Mouse (Mus musculus) liver, embryonic 14.5 days (tissue): Measurements from ENCODE around the gene Rapgef1. TPM values are rescaled to one million over a fixed set of nuclear protein-coding genes. Genes with fewer than 3 reads are reported as not detected.

ENCODE experiments used
- ATAC-seq: fragments of 200-750 bp; cut with Nextera tagmentation; 2 replicates; pipeline ENCODE4 v1.8.0; 2017; ENCODE audit warnings: moderate number of reproducible peaks, mild to moderate bottlenecking, moderate library complexity; ENCODE audit not compliant: insufficient read depth
- DNase-seq, 3 experiments: peaks; one replicate each; pipeline ENCODE4 v3.0.0-alpha.2; 2012 to 2013; ENCODE audit warnings: low read depth in 3 of 3, low spot score in 3 of 3
- H3K27ac ChIP-seq: fragments of 300-500 bp; sonication (generic); 2 replicates; pipeline ENCODE4 v1.5.1; 2014; ENCODE audit warnings: moderate library complexity, mild to moderate bottlenecking, control low read depth, inconsistent platforms
- H3K27me3 ChIP-seq: fragments of 300-500 bp; sonication (generic); 2 replicates; pipeline ENCODE4 v1.6.1; 2014; ENCODE audit warnings: mild to moderate bottlenecking, low read length, moderate library complexity; ENCODE audit not compliant: control insufficient read depth, insufficient read depth
- H3K36me3 ChIP-seq: fragments of 300-500 bp; sonication (generic); replicated peaks from 2 replicates; pipeline ENCODE4 v1.6.1; 2014; ENCODE audit warnings: low read depth; ENCODE audit not compliant: control insufficient read depth, insufficient read depth
- H3K4me1 ChIP-seq, 2 experiments: fragments of 200-500 bp in 1 of 2; fragments of 300-500 bp in 1 of 2; sonication (generic) in 1 of 2; replicated peaks; 2 replicates each; pipeline ENCODE4 v1.6.1; 2012 to 2014; ENCODE audit warnings: antibody characterized with exemption in 1 of 2, inconsistent platforms in 1 of 2, low read length in 1 of 2; ENCODE audit not compliant: control insufficient read depth in 2 of 2, insufficient read depth in 2 of 2
- H3K4me2 ChIP-seq: fragments of 300-500 bp; sonication (generic); 2 replicates; pipeline ENCODE4 v1.6.1; 2014; ENCODE audit warnings: low read depth, mild to moderate bottlenecking, control low read depth, moderate library complexity
- H3K4me3 ChIP-seq, 2 experiments: fragments of 200-500 bp in 1 of 2; fragments of 300-500 bp in 1 of 2; sonication (generic) in 1 of 2; 2 replicates each; pipeline ENCODE4 v1.5.1; 2012 to 2014; ENCODE audit warnings: low read depth in 2 of 2, low read length in 2 of 2, mild to moderate bottlenecking in 2 of 2, control low read depth in 1 of 2, inconsistent platforms in 1 of 2, moderate library complexity in 1 of 2; ENCODE audit not compliant: insufficient read depth in 1 of 2
- H3K9ac ChIP-seq: fragments of 300-500 bp; sonication (generic); replicated peaks from 2 replicates; pipeline ENCODE4 v1.6.1; 2014; ENCODE audit warnings: mild to moderate bottlenecking, control low read depth, moderate library complexity
- H3K9me3 ChIP-seq: fragments of 300-500 bp; sonication (generic); 2 replicates; pipeline ENCODE4 v1.6.1; 2016; ENCODE audit warnings: low read length, mixed read lengths; ENCODE audit not compliant: control insufficient read depth
- CTCF ChIP-seq: IDR thresholded peaks from 2 replicates; pipeline ENCODE4 v1.5.1; 2016; ENCODE audit warnings: antibody characterized with exemption, low read depth, control low read depth
- EP300 ChIP-seq: IDR thresholded peaks from 2 replicates; pipeline ENCODE4 v1.6.1; 2016; ENCODE audit warnings: antibody characterized with exemption, low read depth
- WGBS: fragments of 180-500 bp; shearing (Covaris S2); extraction: QIAGEN DNeasy Blood & Tissue Kit; methylation state at CpG from one replicate; pipeline ENCODE4 v1.1.7; 2014; ENCODE audit not compliant: insufficient replicate concordance; 5-methylcytosine and 5-hydroxymethylcytosine counted together
- polyA plus RNA-seq, 2 experiments: library from polyadenylated mRNA; depleted of rRNA in 1 of 2; stranded (reverse) in 1 of 2; unstranded in 1 of 2; fragments of >200 nt; fragmentation: Nextera tagmentation in 1 of 2; extraction: Ambion mirVana in 1 of 2; gene quantifications; 2 replicates each; pipeline versions ENCODE4 v1.2.1 to v1.2.3; 2012 to 2014

Rapgef1 gene
- polyA plus RNA-seq, 2 experiments: 3.9 to 11.1 TPM

DNA sequence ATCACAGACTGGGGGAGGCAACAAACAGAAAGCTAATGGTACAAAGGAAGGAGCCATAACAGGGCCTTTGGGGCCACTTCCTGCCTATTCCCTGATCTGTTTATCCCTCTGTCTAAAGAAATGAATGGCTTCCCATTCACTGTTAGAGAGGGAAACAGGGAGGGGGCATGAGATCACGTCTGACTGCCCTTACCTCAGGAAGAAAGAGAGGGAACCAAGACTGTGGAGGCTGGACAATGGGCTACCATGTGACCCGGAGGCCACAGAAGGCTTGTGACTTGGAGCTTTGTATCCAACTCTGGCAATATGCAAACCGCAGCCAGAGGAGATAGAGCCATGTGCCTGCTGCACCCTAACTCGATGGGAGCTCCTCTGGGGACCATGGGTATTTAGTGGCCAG, 164.8 kb downstream of the Rapgef1 start:
- H3K4me1 ChIP-seq: peaks cover 6% of the 10 kb centered on the region in 2 experiments
- H3K27ac ChIP-seq: no peak overlapping the region
- TF ChIP-seq EP300: no peak
- no peak for TF ChIP-seq CTCF
- ATAC-seq (no peak), DNase-seq (no peak)
- H3K36me3 ChIP-seq: peaks cover 41% of the 10 kb centered on the region
- WGBS: 51% methylated on average over 4 of the region's 4 CpGs
- H3K9ac ChIP-seq: no peak overlapping the region
- H3K27me3 ChIP-seq: no peaks in the 10 kb centered on the region
- no peak overlapping the region for H3K4me3 ChIP-seq
- no peaks in the 10 kb centered on the region for H3K9me3 ChIP-seq
- H3K4me2 ChIP-seq: no peak overlapping the region

DNA sequence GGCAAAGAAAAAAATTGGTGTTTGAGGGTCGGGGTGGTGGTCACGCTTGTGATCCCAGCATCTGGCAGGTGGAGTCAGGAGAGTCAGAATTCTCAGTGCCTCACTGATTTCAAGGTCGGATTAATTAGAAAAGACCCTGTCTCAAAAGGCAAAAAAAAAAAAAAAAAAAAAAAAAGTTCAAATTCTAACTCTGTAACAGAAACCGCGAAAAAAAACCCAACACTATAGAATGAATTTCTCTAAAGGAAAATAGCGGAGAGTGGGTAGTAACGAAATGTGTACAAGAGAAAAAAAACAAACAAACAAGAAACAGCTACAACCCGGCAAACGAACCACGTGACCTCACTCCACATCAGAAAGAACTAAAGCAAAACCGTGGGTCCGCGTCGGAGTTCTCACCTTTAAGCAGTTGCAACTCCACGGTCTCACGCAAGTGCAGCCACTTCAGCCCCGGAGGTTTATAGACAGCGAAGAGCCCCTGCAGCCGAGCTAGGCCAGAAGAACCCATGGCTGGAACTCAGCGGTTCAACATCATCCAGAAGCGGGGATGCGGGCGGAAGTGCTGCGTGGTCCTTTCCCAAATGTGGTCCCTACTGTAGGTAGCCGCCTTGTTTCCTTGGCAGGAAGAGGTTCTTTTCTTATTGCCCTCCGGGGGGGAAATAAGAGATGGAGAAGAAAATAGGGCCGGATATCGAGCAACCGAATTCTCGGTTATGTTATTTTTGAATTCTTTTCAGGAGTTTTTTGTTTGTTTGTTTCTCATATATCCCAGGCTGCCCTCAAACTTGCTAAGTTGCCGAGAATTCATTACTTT, 167.8 kb downstream of the Rapgef1 start, which contains the start of gene Coq4:
TSS of gene Coq4 (plus strand) at position 390 of the 814 bp plus-strand sequence.
- Histone ChIP-seq H3K9ac (peak within 1 kb of the TSS; percentile 64), H3K27ac (peak within 1 kb of the TSS; percentile 76), H3K4me1 (peaks cover 6% of the 10 kb centered on the region in 2 experiments), H3K9me3 (no peaks in the 10 kb centered on the region), H3K36me3 (peaks cover 22% of the 10 kb centered on the region), H3K4me3 (peak within 1 kb of the TSS; percentile 81), H3K4me2 (peak within 1 kb of the TSS; percentile 91), H3K27me3 (no peaks in the 10 kb centered on the region)
- TF ChIP-seq CTCF (no peak), EP300 (no peak)
- ATAC-seq (peak; percentile 89), DNase-seq (peak; percentile 91 to 93 (median 93))
- 2% methylated on average over 31 of the region's 31 CpGs for WGBS

DNA sequence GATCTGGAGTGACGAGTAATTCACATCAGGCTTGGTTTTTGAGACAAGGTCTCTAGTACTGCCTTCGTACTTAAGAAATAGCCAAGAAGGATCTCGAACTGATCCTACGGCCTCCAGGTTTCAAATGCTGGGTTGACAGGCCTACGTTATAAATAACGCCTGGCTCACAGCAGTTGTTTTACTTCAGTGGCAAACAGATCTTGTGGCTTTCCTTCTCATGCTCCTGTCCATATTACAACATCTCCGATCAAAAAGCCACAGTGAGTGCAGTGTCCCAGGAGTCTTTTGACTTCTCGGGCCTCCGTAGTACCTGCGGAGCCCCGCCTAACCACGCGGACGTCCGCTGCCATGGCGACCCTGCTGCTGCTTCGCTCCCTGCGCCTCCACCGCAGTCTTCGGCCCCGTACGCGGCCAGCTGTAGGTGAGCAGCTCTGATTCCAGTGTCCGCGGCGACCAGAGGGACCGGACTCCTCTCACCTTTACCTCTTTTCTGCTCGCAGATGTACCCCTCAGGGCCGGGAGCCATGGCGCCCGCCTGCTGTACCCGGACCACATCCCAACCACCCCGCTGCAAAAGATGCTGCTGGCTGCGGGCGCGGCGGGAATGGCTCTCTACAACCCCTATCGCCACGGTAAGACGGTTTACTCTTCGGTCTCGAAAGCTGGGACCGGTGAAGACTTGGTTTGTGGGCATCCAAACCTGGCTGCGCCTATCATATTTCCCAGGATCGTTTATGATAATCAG, 168.6 kb downstream of the Rapgef1 start, which contains the start of gene Trub2:
TSS of gene Trub2 (minus strand) at position 566 of the 745 bp plus-strand sequence.
- WGBS: under 1% methylated on average over 45 of the region's 45 CpGs
- no peak for TF ChIP-seq EP300
- no peak for TF ChIP-seq CTCF
- DNase-seq (peak; percentile 72 to 76 (median 74)), ATAC-seq (peak; percentile 89)
- peak within 1 kb of the TSS; percentile 76 for H3K27ac ChIP-seq
- H3K36me3 ChIP-seq: peaks cover 14% of the 10 kb centered on the region
- no peaks in the 10 kb centered on the region for H3K9me3 ChIP-seq
- peak within 1 kb of the TSS; percentile 64 for H3K9ac ChIP-seq
- no peaks in the 10 kb centered on the region for H3K27me3 ChIP-seq
- peaks cover 6% of the 10 kb centered on the region in 2 experiments for H3K4me1 ChIP-seq
- H3K4me3 ChIP-seq: peak within 1 kb of the TSS; percentile 81
- peak within 1 kb of the TSS; percentile 91 for H3K4me2 ChIP-seq

Other genes starting within 250 kb of the Rapgef1 start
- gene Gm13420, start 132.0 kb downstream of the Rapgef1 start, polyA plus RNA-seq (2012; rRNA removed): 0.39 and 0.64 TPM in 2 replicates
- 0.34 and 0.38 TPM in 2 replicates for gene Gm13420, start 132.0 kb downstream of the Rapgef1 start, polyA plus RNA-seq (2014; fragmentation: Nextera tagmentation; extraction: Ambion mirVana)
- not detected in 2 replicates for gene Gm13547, start 139.6 kb downstream of the Rapgef1 start, polyA plus RNA-seq (2012; rRNA removed)
- gene Gm13547, start 139.6 kb downstream of the Rapgef1 start, polyA plus RNA-seq (2014; fragmentation: Nextera tagmentation; extraction: Ambion mirVana): not detected in 2 replicates
- 8.4 and 10.0 TPM in 2 replicates for gene Coq4, start 167.8 kb downstream of the Rapgef1 start, polyA plus RNA-seq (2012; rRNA removed)
- gene Coq4, start 167.8 kb downstream of the Rapgef1 start, polyA plus RNA-seq (2014; fragmentation: Nextera tagmentation; extraction: Ambion mirVana): 11.6 and 13.4 TPM in 2 replicates
- 11.2 and 15.1 TPM in 2 replicates for gene Trub2, start 168.8 kb downstream of the Rapgef1 start, polyA plus RNA-seq (2012; rRNA removed)
- gene Trub2, start 168.8 kb downstream of the Rapgef1 start, polyA plus RNA-seq (2014; fragmentation: Nextera tagmentation; extraction: Ambion mirVana): 9.3 and 11.8 TPM in 2 replicates
- gene Slc27a4, start 182.9 kb downstream of the Rapgef1 start, polyA plus RNA-seq (2012; rRNA removed): 2.3 and 2.5 TPM in 2 replicates
- 1.5 and 1.9 TPM in 2 replicates for gene Slc27a4, start 182.9 kb downstream of the Rapgef1 start, polyA plus RNA-seq (2014; fragmentation: Nextera tagmentation; extraction: Ambion mirVana)
- 14.5 and 17.7 TPM in 2 replicates for gene Urm1, start 200.4 kb downstream of the Rapgef1 start, polyA plus RNA-seq (2012; rRNA removed)
- gene Urm1, start 200.4 kb downstream of the Rapgef1 start, polyA plus RNA-seq (2014; fragmentation: Nextera tagmentation; extraction: Ambion mirVana): 7.4 and 8.4 TPM in 2 replicates
- 20.1 and 20.4 TPM in 2 replicates for gene Cercam, start 249.4 kb downstream of the Rapgef1 start, polyA plus RNA-seq (2012; rRNA removed)
- gene Cercam, start 249.4 kb downstream of the Rapgef1 start, polyA plus RNA-seq (2014; fragmentation: Nextera tagmentation; extraction: Ambion mirVana): 16.6 and 23.1 TPM in 2 replicates